In genomic region chr7:136152470-136152869, GRCm38 (mm10) we compare ENCODE assay signal across 9 mouse cellular contexts.
DNase-seq lines count a peak whose midpoint lies in the region; ATAC-seq and TF ChIP-seq lines count a peak whose summit lies in the region.
"Had no signal": no experiment of that assay in that cellular context is flagged by ENCODE, and none has a peak within 500 bp of the region (broad histone marks: within the 10 kb centered on the region; RNA-seq: fewer than 3 reads in every experiment).

No protein-coding gene starts in this region.

- peak; percentile 85 for DNase-seq in forebrain, embryonic 14.5 days (ENCODE audit: low spot score)
- DNase-seq in CH12.LX (ENCODE audit: extremely low read depth): peak; percentile 41
- peak; percentile 10 for DNase-seq in c-Kit-positive CD71-positive TER-119-positive erythroid progenitor cells, embryonic 14.5 days (ENCODE audit: low spot score)
- DNase-seq in frontal cortex, postnatal 25 days (ENCODE audit: low spot score in 2 of 2): peak; percentile 13 to 43
- DNase-seq in kidney, postnatal 25 days: peak; percentile 58 to 79
- DNase-seq in liver, embryonic 14.5 days (ENCODE audit: low read depth in 3 of 3, low spot score in 3 of 3): no peak
- peak; percentile 71 for DNase-seq in testis, postnatal 10 days (ENCODE audit: low spot score)

- H3K4me1 ChIP-seq in forebrain, embryonic 14.5 days (ENCODE audit: control insufficient read depth, insufficient read depth, low read length): no peaks in the 10 kb centered on the region
- H3K4me1 ChIP-seq in forebrain, embryonic 12.5 days: peaks cover 15% of the 10 kb centered on the region
- H3K4me1 ChIP-seq in CH12.LX (ENCODE audit: control insufficient read depth in 1 of 2, insufficient read depth in 2 of 2): no peaks in the 10 kb centered on the region
- no peaks in the 10 kb centered on the region for H3K4me1 ChIP-seq in liver, embryonic 14.5 days (replicated peaks; ENCODE audit: control insufficient read depth in 2 of 2, insufficient read depth in 2 of 2, low read length in 1 of 2)
- H3K4me1 ChIP-seq: hindbrain, embryonic 15.5 days had no signal

- H3K4me3 ChIP-seq in forebrain, embryonic 14.5 days (ENCODE audit: low read depth, low read length): no peak overlapping the region
- H3K4me3 ChIP-seq in forebrain, embryonic 12.5 days (replicated peaks): no peak overlapping the region
- no peak overlapping the region for H3K4me3 ChIP-seq in CH12.LX (replicated peaks in 1 of 3; ENCODE audit: low read depth in 2 of 3, low read length in 2 of 3, poor library complexity in 1 of 3)
- H3K4me3 ChIP-seq in liver, embryonic 14.5 days (ENCODE audit: insufficient read depth in 1 of 2, low read depth in 2 of 2, low read length in 2 of 2): no peak overlapping the region
- H3K4me3 ChIP-seq: hindbrain, embryonic 15.5 days had no signal

- no peak overlapping the region for H3K4me2 ChIP-seq in forebrain, embryonic 14.5 days (ENCODE audit: low read length)
- H3K4me2 ChIP-seq in forebrain, embryonic 12.5 days: no peak overlapping the region
- H3K4me2 ChIP-seq in CH12.LX (ENCODE audit: insufficient read depth, low read depth, poor library complexity, severe bottlenecking): no peak overlapping the region
- H3K4me2 ChIP-seq in liver, embryonic 14.5 days (ENCODE audit: low read depth): no peak overlapping the region
- H3K4me2 ChIP-seq: hindbrain, embryonic 15.5 days had no signal

- no peaks in the 10 kb centered on the region for H3K9me3 ChIP-seq in forebrain, embryonic 14.5 days (replicated peaks; ENCODE audit: control insufficient read depth, low read length)
- no peaks in the 10 kb centered on the region for H3K9me3 ChIP-seq in forebrain, embryonic 12.5 days
- no peaks in the 10 kb centered on the region for H3K9me3 ChIP-seq in CH12.LX (replicated peaks; ENCODE audit: low read length)
- no peaks in the 10 kb centered on the region for H3K9me3 ChIP-seq in liver, embryonic 14.5 days (ENCODE audit: control insufficient read depth, low read length)
- H3K9me3 ChIP-seq: hindbrain, embryonic 15.5 days had no signal

- no peaks in the 10 kb centered on the region for H3K27me3 ChIP-seq in forebrain, embryonic 14.5 days (replicated peaks; ENCODE audit: control insufficient read depth, insufficient read depth, low read length)
- H3K27me3 ChIP-seq in forebrain, embryonic 12.5 days: peaks cover 29% of the 10 kb centered on the region
- H3K27me3 ChIP-seq in CH12.LX (replicated peaks): peaks cover 50% of the 10 kb centered on the region
- no peaks in the 10 kb centered on the region for H3K27me3 ChIP-seq in liver, embryonic 14.5 days (ENCODE audit: control insufficient read depth, insufficient read depth, low read length)
- H3K27me3 ChIP-seq: hindbrain, embryonic 15.5 days had no signal

- H3K79me2 ChIP-seq in CH12.LX (replicated peaks; ENCODE audit: control insufficient read depth, extremely low read depth, insufficient read depth, poor library complexity, severe bottlenecking): no peaks in the 10 kb centered on the region

- TF ChIP-seq RAD21 in CH12.LX (IDR thresholded peaks at IDR 0.05; ENCODE audit: low read depth, low read length): peak; percentile 49

- TF ChIP-seq CTCF in CH12.LX (conservative IDR thresholded peaks at IDR 0.05 in 1 of 2, IDR thresholded peaks at IDR 0.05 in 1 of 2; ENCODE audit: low read depth in 2 of 2, low read length in 2 of 2): peak; percentile 66 to 69
- TF ChIP-seq CTCF in liver, embryonic 14.5 days (IDR thresholded peaks at IDR 0.05; ENCODE audit: low read depth): peak; percentile 43

- in situ Hi-C loops in CH12.LX (cut with MboI; ENCODE audit: low pct_ligation_motif_present, low pct_unique_long_range_greater_than_20kb, low sequenced_read_pairs): no loop called here

- no peak for ATAC-seq in forebrain, embryonic 14.5 days
- ATAC-seq in forebrain, embryonic 12.5 days (ENCODE audit: low FRiP score): no peak
- no peak for ATAC-seq in liver, embryonic 14.5 days (ENCODE audit: insufficient read depth)

- no peak for TF ChIP-seq EP300 in CH12.LX (IDR thresholded peaks at IDR 0.05; ENCODE audit: low read length)
- no peak for TF ChIP-seq EP300 in liver, embryonic 14.5 days (IDR thresholded peaks at IDR 0.05; ENCODE audit: low read depth)

- H3K27ac ChIP-seq in forebrain, embryonic 14.5 days (ENCODE audit: low read depth, low read length): no peak overlapping the region
- no peak overlapping the region for H3K27ac ChIP-seq in forebrain, embryonic 12.5 days
- no peak overlapping the region for H3K27ac ChIP-seq in CH12.LX (ENCODE audit: insufficient read depth, low read depth)
- H3K27ac ChIP-seq in liver, embryonic 14.5 days: no peak overlapping the region
- H3K27ac ChIP-seq: hindbrain, embryonic 15.5 days had no signal

- no peaks in the 10 kb centered on the region for H3K36me3 ChIP-seq in forebrain, embryonic 14.5 days (ENCODE audit: control insufficient read depth, insufficient read depth, low read length)
- no peaks in the 10 kb centered on the region for H3K36me3 ChIP-seq in forebrain, embryonic 12.5 days (replicated peaks)
- no peaks in the 10 kb centered on the region for H3K36me3 ChIP-seq in CH12.LX (replicated peaks in 1 of 2; ENCODE audit: control insufficient read depth in 1 of 2, insufficient read depth in 1 of 2, low read length in 1 of 2)
- no peaks in the 10 kb centered on the region for H3K36me3 ChIP-seq in liver, embryonic 14.5 days (replicated peaks; ENCODE audit: control insufficient read depth, insufficient read depth, low read depth)
- H3K36me3 ChIP-seq: hindbrain, embryonic 15.5 days had no signal

- TF ChIP-seq POLR2A in CH12.LX (IDR thresholded peaks at IDR 0.05; ENCODE audit: low read depth, low read length): no peak

- WGBS in forebrain, embryonic 14.5 days: 27% methylated on average over 5 of the region's 5 CpGs
- 26% methylated on average over 5 of the region's 5 CpGs for WGBS in forebrain, embryonic 12.5 days
- WGBS in liver, embryonic 14.5 days (ENCODE audit: insufficient replicate concordance): 25% methylated on average over 5 of the region's 5 CpGs

- no peak overlapping the region for H3K9ac ChIP-seq in forebrain, embryonic 14.5 days (ENCODE audit: low read length)
- no peak overlapping the region for H3K9ac ChIP-seq in forebrain, embryonic 12.5 days
- H3K9ac ChIP-seq in CH12.LX (ENCODE audit: insufficient read depth, low read depth): no peak overlapping the region
- no peak overlapping the region for H3K9ac ChIP-seq in liver, embryonic 14.5 days (replicated peaks)
- H3K9ac ChIP-seq: hindbrain, embryonic 15.5 days had no signal

- dilution Hi-C loops in CH12.LX (cut with MboI; ENCODE audit: extremely low pct_ligation_motif_present, extremely low pct_unique_long_range_greater_than_20kb, low sequenced_read_pairs): no loop called here

TF ChIP-seq in CH12.LX, 34 proteins besides CTCF, POLR2A, EP300 and RAD21:
- TF ChIP-seq SMC3 (IDR thresholded peaks at IDR 0.05; ENCODE audit: low read depth, low read length) (peak; percentile 23), CHD2 (IDR thresholded peaks at IDR 0.05; ENCODE audit: low read length) (no peak), MAFK (IDR thresholded peaks at IDR 0.05; ENCODE audit: insufficient replicate concordance, low read length) (peak; percentile 80; the same call in 1 of the 2 replicates)
TF ChIP-seq in CH12.LX: peak in this region for 2.

Comparison
In these comparisons a context has a peak if more than half of its experiments do, and no peak if none do; other contexts are left out.
1. DNase-seq: peak in forebrain, embryonic 14.5 days (single experiment), CH12.LX (single experiment), c-Kit-positive CD71-positive TER-119-positive erythroid progenitor cells, embryonic 14.5 days (single experiment), frontal cortex, postnatal 25 days (2 of 2), kidney, postnatal 25 days (2 of 2) and testis, postnatal 10 days (single experiment); none in liver, embryonic 14.5 days (0 of 3).